Comparison of ENCODE assay signal across 32 mouse cellular contexts in the genomic region with DNA sequence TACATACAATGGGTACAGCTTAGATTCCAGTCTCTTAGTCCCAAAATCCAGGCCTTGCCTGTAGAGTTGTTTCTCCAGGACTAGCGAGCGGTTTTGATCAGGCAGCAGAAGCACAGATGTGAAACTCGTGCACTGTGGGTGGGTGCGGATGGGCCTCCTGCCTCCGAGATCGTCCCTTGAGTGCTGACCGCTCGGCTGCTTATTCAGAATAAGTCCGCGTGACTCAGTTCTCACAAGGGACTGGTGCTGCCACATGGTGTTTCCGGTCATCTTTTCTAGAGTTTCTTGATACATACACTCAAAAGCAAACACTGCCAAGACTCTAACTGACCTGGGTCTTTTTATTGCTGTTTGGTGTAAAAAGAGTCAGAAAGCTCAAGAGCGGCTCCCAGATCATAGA.
"Had no signal": no experiment of that assay in that cellular context is flagged by ENCODE, and none has a peak within 500 bp of the region (broad histone marks: within the 10 kb centered on the region; RNA-seq: fewer than 3 reads in every experiment).

No protein-coding gene starts in this region.

- H3K4me3 ChIP-seq: limb, embryonic 10.5 days; limb, embryonic 12.5 days; limb, embryonic 13.5 days; limb, embryonic 15.5 days; liver, embryonic 12.5 days; liver, embryonic 13.5 days; liver, embryonic 15.5 days; lung, embryonic 15.5 days; megakaryocyte, embryonic 14.5 days; midbrain, embryonic 10.5 days; midbrain, embryonic 12.5 days; midbrain, embryonic 13.5 days; midbrain, embryonic 15.5 days; myocyte; neural tube, embryonic 12.5 days had no signal

- H3K4me1 ChIP-seq: limb, embryonic 10.5 days; limb, embryonic 12.5 days; limb, embryonic 13.5 days; limb, embryonic 15.5 days; lung, embryonic 15.5 days; midbrain, embryonic 12.5 days; midbrain, embryonic 15.5 days; neural tube, embryonic 12.5 days had no signal

- H3K9ac ChIP-seq: limb, embryonic 12.5 days; limb, embryonic 13.5 days; limb, embryonic 15.5 days; liver, embryonic 12.5 days; liver, embryonic 13.5 days; liver, embryonic 14.5 days; liver, embryonic 15.5 days; liver, postnatal 0 days; lung, embryonic 14.5 days; lung, embryonic 15.5 days; midbrain, embryonic 12.5 days; midbrain, embryonic 13.5 days; midbrain, embryonic 15.5 days; neural tube, embryonic 12.5 days had no signal

- H3K9me3 ChIP-seq: limb, embryonic 10.5 days; limb, embryonic 12.5 days; limb, embryonic 13.5 days; limb, embryonic 15.5 days; liver, embryonic 12.5 days; liver, embryonic 13.5 days; liver, embryonic 15.5 days; lung, embryonic 15.5 days; megakaryocyte, embryonic 14.5 days; midbrain, embryonic 10.5 days; midbrain, embryonic 12.5 days; midbrain, embryonic 13.5 days; midbrain, embryonic 15.5 days; neural tube, embryonic 12.5 days had no signal

- H3K27me3 ChIP-seq: limb, embryonic 12.5 days; limb, embryonic 13.5 days; limb, embryonic 15.5 days; liver, embryonic 12.5 days; liver, embryonic 13.5 days; liver, embryonic 15.5 days; lung, embryonic 15.5 days; megakaryocyte, embryonic 14.5 days; midbrain, embryonic 12.5 days; midbrain, embryonic 13.5 days; midbrain, embryonic 15.5 days; neural tube, embryonic 12.5 days had no signal

- DNase-seq: left cerebral cortex, postnatal 4 days; liver; liver, embryonic 13.5 days; liver, postnatal 0 days; lung, adult 18-20 months; lung, adult 2 months; lung, embryonic 14.5 days; lung, postnatal 10 days; lung, postnatal 14 days; lung, postnatal 36 days; lung, postnatal 4 days; midbrain, embryonic 14.5 days had no signal

- ATAC-seq: liver, embryonic 12.5 days; liver, postnatal 0 days; lung, postnatal 0 days; midbrain, embryonic 13.5 days; midbrain, embryonic 15.5 days; midbrain, embryonic 16.5 days had no signal

- H3K27ac ChIP-seq: limb, embryonic 10.5 days; limb, embryonic 12.5 days; limb, embryonic 13.5 days; limb, embryonic 15.5 days; liver, embryonic 12.5 days; liver, embryonic 13.5 days; liver, embryonic 14.5 days; liver, embryonic 15.5 days; lung, embryonic 15.5 days; macrophage; midbrain, embryonic 10.5 days; midbrain, embryonic 12.5 days; midbrain, embryonic 13.5 days; midbrain, embryonic 15.5 days; neural tube, embryonic 12.5 days had no signal

- H3K4me2 ChIP-seq: limb, embryonic 12.5 days; limb, embryonic 13.5 days; limb, embryonic 15.5 days; liver, embryonic 11.5 days; liver, embryonic 12.5 days; liver, embryonic 13.5 days; liver, embryonic 15.5 days; lung, embryonic 14.5 days; lung, embryonic 15.5 days; midbrain, embryonic 11.5 days; midbrain, embryonic 12.5 days; midbrain, embryonic 13.5 days; midbrain, embryonic 15.5 days; neural tube, embryonic 12.5 days had no signal
